Mouse (Mus musculus) neural tube, embryonic 14.5 days (tissue): ENCODE results near the gene Obsl1. TPM values are rescaled to one million over a fixed set of nuclear protein-coding genes. Genes with fewer than 3 reads are reported as not detected.

Experiments used
- ATAC-seq: fragments of 200-750 bp; cut with Nextera tagmentation; 2 replicates; pipeline ENCODE4 v1.8.0; 2017; ENCODE audit warnings: low read depth, mild to moderate bottlenecking, moderate TSS enrichment, moderate library complexity
- H3K27ac ChIP-seq: fragments of 300-500 bp; sonication (generic); 2 replicates; pipeline ENCODE4 v1.5.1; 2014; ENCODE audit warnings: low read depth, mild to moderate bottlenecking, control low read depth, low read length, moderate library complexity, mixed read lengths
- H3K27me3 ChIP-seq: fragments of 300-500 bp; sonication (generic); 2 replicates; pipeline ENCODE4 v1.6.1; 2014; ENCODE audit warnings: low read length; ENCODE audit not compliant: control insufficient read depth, insufficient read depth
- H3K36me3 ChIP-seq: fragments of 300-500 bp; sonication (generic); 2 replicates; pipeline ENCODE4 v1.6.1; 2014; ENCODE audit warnings: low read length, mixed read lengths; ENCODE audit not compliant: control insufficient read depth, insufficient read depth
- H3K4me1 ChIP-seq: fragments of 300-500 bp; sonication (generic); 2 replicates; pipeline ENCODE4 v1.6.1; 2014; ENCODE audit warnings: low read length; ENCODE audit not compliant: control insufficient read depth, insufficient read depth
- H3K4me2 ChIP-seq: fragments of 300-500 bp; sonication (generic); 2 replicates; pipeline ENCODE4 v1.6.1; 2014; ENCODE audit warnings: mild to moderate bottlenecking, low read depth, low read length, control low read depth
- H3K4me3 ChIP-seq: fragments of 300-500 bp; sonication (generic); 2 replicates; pipeline ENCODE4 v1.5.1; 2014; ENCODE audit warnings: low read depth, low read length, control low read depth, mixed read lengths
- H3K9ac ChIP-seq: fragments of 300-500 bp; sonication (generic); replicated peaks from 2 replicates; pipeline ENCODE4 v1.6.1; 2014; ENCODE audit warnings: low read depth, mild to moderate bottlenecking, control low read depth, low read length, mixed read lengths
- H3K9me3 ChIP-seq: fragments of 300-500 bp; sonication (generic); 2 replicates; pipeline ENCODE4 v1.6.1; 2016; ENCODE audit warnings: low read length; ENCODE audit not compliant: control insufficient read depth
- WGBS: fragments of 180-500 bp; shearing (Covaris S2); extraction: QIAGEN DNeasy Blood & Tissue Kit; methylation state at CpG from one replicate; pipeline ENCODE4 v1.1.7; 2014; 5-methylcytosine and 5-hydroxymethylcytosine counted together
- polyA plus RNA-seq: library from polyadenylated mRNA; unstranded; fragments of >200 nt; fragmentation: Nextera tagmentation; extraction: Ambion mirVana; gene quantifications from 2 replicates; pipeline ENCODE4 v1.2.1, GENCODE M21; 2014

Gene Obsl1
- polyA plus RNA-seq, 1 experiment from 2014 or later, result 18.7 TPM

- Histone ChIP-seq H3K27me3 (no peaks in the 10 kb centered on the region), H3K4me3 (no peak overlapping the region), H3K4me1 (no peaks in the 10 kb centered on the region), H3K9me3 (no peaks in the 10 kb centered on the region), H3K4me2 (no peak overlapping the region), H3K9ac (no peak overlapping the region), H3K36me3 (peaks cover under 1% of the 10 kb centered on the region; the same call in 1 of the 2 replicates), H3K27ac (no peak overlapping the region)
- 8% methylated on average over 14 of the region's 14 CpGs for WGBS
- ATAC-seq, result peak; percentile 75
Observed at GRCm38 (mm10) chr1:75467215-75467927, 38.9 kb downstream of the Obsl1 start.

GRCm38 (mm10) chr1:75463652-75464204 is 42.5 kb downstream of the Obsl1 start:
- Histone ChIP-seq H3K4me1 (no peaks in the 10 kb centered on the region; the same call in 1 of the 2 replicates), H3K27me3 (no peaks in the 10 kb centered on the region), H3K36me3 (no peaks in the 10 kb centered on the region), H3K9me3 (no peaks in the 10 kb centered on the region), H3K4me3 (no peak overlapping the region), H3K9ac (no peak overlapping the region), H3K27ac (no peak overlapping the region), H3K4me2 (no peak overlapping the region)
- 84% methylated on average over 5 of the region's 5 CpGs for WGBS
- no peak for ATAC-seq

GRCm38 (mm10) chr1:75462636-75463035 is 43.6 kb downstream of the Obsl1 start:
- Histone ChIP-seq H3K9me3 (no peaks in the 10 kb centered on the region), H3K27ac (no peak overlapping the region), H3K4me3 (no peak overlapping the region), H3K9ac (no peak overlapping the region), H3K36me3 (no peaks in the 10 kb centered on the region), H3K27me3 (no peaks in the 10 kb centered on the region), H3K4me1 (peaks cover 5% of the 10 kb centered on the region), H3K4me2 (no peak overlapping the region)
- no peak for ATAC-seq
- 25% methylated on average over 1 of the region's 1 CpGs for WGBS

- Histone ChIP-seq H3K9me3 (no peaks in the 10 kb centered on the region), H3K9ac (no peak overlapping the region), H3K27ac (no peak overlapping the region), H3K4me2 (no peak overlapping the region), H3K27me3 (no peaks in the 10 kb centered on the region), H3K4me3 (no peak overlapping the region), H3K36me3 (no peaks in the 10 kb centered on the region), H3K4me1 (peaks cover 12% of the 10 kb centered on the region)
- no peak for ATAC-seq
- 68% methylated on average over 7 of the region's 7 CpGs for WGBS
Observed at GRCm38 (mm10) chr1:75460297-75460696, 46.0 kb downstream of the Obsl1 start.

- H3K27ac ChIP-seq, result peak overlapping the region; percentile 73
- H3K4me2 ChIP-seq, result peak overlapping the region; percentile 44
- no peak for ATAC-seq
- H3K9ac ChIP-seq, result 0 out of 2 replicates have a peak overlapping the region, but pooled peaks have one; percentile 28
- peak overlapping the region; percentile 16; the same call in 1 of the 2 replicates for H3K4me3 ChIP-seq
- 18% methylated on average over 23 of the region's 23 CpGs for WGBS
- H3K9me3 ChIP-seq, result no peaks in the 10 kb centered on the region
- no peaks in the 10 kb centered on the region for H3K36me3 ChIP-seq
- H3K27me3 ChIP-seq, result no peaks in the 10 kb centered on the region
- peaks cover 12% of the 10 kb centered on the region for H3K4me1 ChIP-seq
Observed at GRCm38 (mm10) chr1:75458789-75459684, 47.2 kb downstream of the Obsl1 start.

- Histone ChIP-seq H3K9me3 (no peaks in the 10 kb centered on the region), H3K27ac (peak overlapping the region; percentile 73), H3K4me3 (peak overlapping the region; percentile 16; the same call in 1 of the 2 replicates), H3K4me1 (peaks cover 12% of the 10 kb centered on the region), H3K4me2 (peak overlapping the region; percentile 44), H3K36me3 (no peaks in the 10 kb centered on the region), H3K9ac (peak overlapping the region; percentile 28; the same call in 1 of the 2 replicates), H3K27me3 (no peaks in the 10 kb centered on the region)
- peak; percentile 38 for ATAC-seq
- 1% methylated on average over 42 of the region's 42 CpGs for WGBS
Observed at GRCm38 (mm10) chr1:75458025-75458788, 48.0 kb downstream of the Obsl1 start.

GRCm38 (mm10) chr1:75457710-75458024 is 48.6 kb downstream of the Obsl1 start:
- Histone ChIP-seq H3K4me2 (peak overlapping the region; percentile 44; the same call in 1 of the 2 replicates), H3K36me3 (no peaks in the 10 kb centered on the region), H3K9me3 (no peaks in the 10 kb centered on the region), H3K4me3 (no peak overlapping the region), H3K27ac (peak overlapping the region; percentile 52), H3K9ac (peak overlapping the region; percentile 28; the same call in 1 of the 2 replicates), H3K4me1 (peaks cover 12% of the 10 kb centered on the region), H3K27me3 (no peaks in the 10 kb centered on the region)
- no peak for ATAC-seq
- 5% methylated on average over 8 of the region's 10 CpGs for WGBS

GRCm38 (mm10) chr1:75456746-75457564 is 49.3 kb downstream of the Obsl1 start:
- ATAC-seq, result no peak
- no peaks in the 10 kb centered on the region for H3K36me3 ChIP-seq
- H3K4me3 ChIP-seq, result no peak overlapping the region
- 10% methylated on average over 14 of the region's 14 CpGs for WGBS
- no peak overlapping the region for H3K4me2 ChIP-seq
- H3K27ac ChIP-seq, result peak overlapping the region; percentile 30
- no peak overlapping the region for H3K9ac ChIP-seq
- no peaks in the 10 kb centered on the region for H3K9me3 ChIP-seq
- no peaks in the 10 kb centered on the region for H3K27me3 ChIP-seq
- H3K4me1 ChIP-seq, result peaks cover 12% of the 10 kb centered on the region
